Comparison of ENCODE assay signal across 8 mouse cellular contexts in the genomic region with DNA sequence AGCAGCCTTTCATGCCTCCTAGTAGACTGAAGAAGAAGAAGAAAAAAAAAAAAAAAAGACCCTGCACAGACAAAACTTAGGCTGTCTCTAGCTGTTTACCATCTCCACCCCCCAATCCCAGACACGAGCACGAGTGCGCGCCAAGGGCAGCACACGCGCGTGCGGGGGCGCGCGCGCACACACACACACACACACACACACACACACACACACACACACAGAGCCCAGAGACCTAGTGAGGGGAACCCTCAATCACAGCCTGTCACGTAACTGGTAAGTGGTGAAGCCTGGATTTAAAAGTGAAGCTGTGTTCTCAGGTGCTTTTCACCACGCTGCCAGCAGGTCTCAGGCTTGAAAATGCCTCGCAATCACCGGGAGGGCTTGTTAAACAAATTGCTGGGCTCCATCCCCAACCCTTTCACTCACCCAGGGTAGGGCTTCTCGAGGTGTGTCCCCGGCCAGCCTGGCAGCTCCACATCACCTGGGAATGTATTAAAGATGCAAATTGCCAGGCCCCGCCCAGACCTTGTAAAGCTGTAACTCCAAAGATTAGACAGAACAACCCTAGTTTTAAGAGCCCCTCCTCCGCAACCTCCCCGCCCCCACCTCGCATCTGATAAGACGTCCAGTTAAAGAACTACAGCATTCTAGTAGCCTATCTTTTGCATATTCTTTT. TPM values are rescaled to one million over a fixed set of nuclear protein-coding genes. Genes with fewer than 3 reads are reported as not detected.
DNase-seq lines count a peak whose midpoint lies in the region; ATAC-seq and TF ChIP-seq lines count a peak whose summit lies in the region.

No protein-coding gene starts in this region.

- TF ChIP-seq CTCF in cerebellum, adult 2 months (IDR thresholded peaks at IDR 0.05; ENCODE audit: borderline replicate concordance, insufficient read depth, low read depth, low read length), result no peak
- no peak for TF ChIP-seq CTCF in kidney, postnatal 0 days (IDR thresholded peaks at IDR 0.05; ENCODE audit: low read depth)

- H3K9ac ChIP-seq in kidney, postnatal 0 days (ENCODE audit: low read depth, low read length), result no peak overlapping the region

- no peaks in the 10 kb centered on the region for H3K27me3 ChIP-seq in cerebellum, adult 2 months (ENCODE audit: control insufficient read depth, insufficient read depth, low read length)
- no peaks in the 10 kb centered on the region for H3K27me3 ChIP-seq in kidney, postnatal 0 days (ENCODE audit: insufficient read depth, low read length)

- H3K4me2 ChIP-seq in kidney, postnatal 0 days (ENCODE audit: low read length), result peak overlapping the region; percentile 82

- 0 out of 2 replicates have a peak, but pooled peaks have one; percentile 16 for TF ChIP-seq POLR2A in cerebellum, adult 2 months (IDR thresholded peaks at IDR 0.05; ENCODE audit: borderline replicate concordance, insufficient read depth, low read length)

- peak overlapping the region; percentile 95 for H3K4me3 ChIP-seq in cerebellum, adult 2 months (replicated peaks; ENCODE audit: insufficient read depth, low read depth, low read length)
- peak overlapping the region; percentile 39 for H3K4me3 ChIP-seq in kidney, postnatal 0 days (replicated peaks; ENCODE audit: low read depth, low read length)

- peak; percentile 22 for DNase-seq in right cerebral cortex, postnatal 14 days
- no peak for DNase-seq in right cerebral cortex, postnatal 36 days (ENCODE audit: low spot score in 2 of 2)
- DNase-seq in cerebellum, adult 2 months, result peak; percentile 57 to 65
- DNase-seq in forelimb bud, embryonic 11.5 days (ENCODE audit: low read depth, low spot score), result peak; percentile 44
- DNase-seq in kidney, postnatal 0 days (ENCODE audit: low spot score), result peak; percentile 34
- peak; percentile 29 for DNase-seq in right cerebral cortex, postnatal 4 days
- DNase-seq in gastrocnemius, postnatal 25 days, result no peak

- H3K9me3 ChIP-seq in kidney, postnatal 0 days (replicated peaks; ENCODE audit: low read length), result no peaks in the 10 kb centered on the region

- no peaks in the 10 kb centered on the region; the same call in 1 of the 2 replicates for H3K4me1 ChIP-seq in cerebellum, adult 2 months (ENCODE audit: control insufficient read depth, insufficient read depth, low read length)
- peaks cover 7% of the 10 kb centered on the region; the same call in 1 of the 2 replicates for H3K4me1 ChIP-seq in kidney, postnatal 0 days (replicated peaks; ENCODE audit: insufficient read depth, low read length)

- no peaks in the 10 kb centered on the region for H3K36me3 ChIP-seq in kidney, postnatal 0 days (ENCODE audit: insufficient read depth, low read length)

- WGBS in cerebellum, adult 2 months, result 1% methylated on average over 23 of the region's 23 CpGs
- WGBS in kidney, postnatal 0 days, result 2% methylated on average over 23 of the region's 23 CpGs

- H3K27ac ChIP-seq in cerebellum, adult 2 months (ENCODE audit: insufficient read depth, low read length), result no peak overlapping the region
- no peak overlapping the region for H3K27ac ChIP-seq in kidney, postnatal 0 days

- peak; percentile 35; the same call in 1 of the 2 replicates for ATAC-seq in kidney, postnatal 0 days (replicated peaks; ENCODE audit: low FRiP score, low read depth)
- ATAC-seq in megakaryocyte, adult 5-6 weeks (ENCODE audit: poor library complexity, severe bottlenecking), result peak; percentile 13

RNA-seq across cellular contexts. Expression of a gene that starts 1.7 kb away (rescaled TPM):
- 36.3 and 37.1 TPM in 2 replicates for polyA plus RNA-seq in cerebellum, adult 2 months (2012; rRNA removed)
- polyA plus RNA-seq in kidney, postnatal 0 days (2015; fragmentation: Nextera tagmentation; extraction: Ambion mirVana), result 17.8 and 18.5 TPM in 2 replicates
- total RNA-seq in megakaryocyte, adult 5-6 weeks (2015), result 22.9 and 25.0 TPM in 2 replicates
- total RNA-seq in megakaryocyte, adult 5-6 weeks (2017), result 9.8 and 10.5 TPM in 2 replicates
- 1 to 10 TPM; 7.6 to 8.7 TPM for total RNA-seq in gastrocnemius, postnatal 25 days (2021)

Comparison
In these comparisons a context has a peak if more than half of its experiments do, and no peak if none do; other contexts are left out.
1. DNase-seq: peak in right cerebral cortex, postnatal 14 days (single experiment), cerebellum, adult 2 months (2 of 2), forelimb bud, embryonic 11.5 days (single experiment), kidney, postnatal 0 days (single experiment) and right cerebral cortex, postnatal 4 days (single experiment); none in right cerebral cortex, postnatal 36 days (0 of 2) and gastrocnemius, postnatal 25 days (single experiment).